Mouse (Mus musculus) liver, adult 2 months (tissue): ENCODE measurements around the gene Unk. TPM values are rescaled to one million over a fixed set of nuclear protein-coding genes. Genes with fewer than 3 reads are reported as not detected.
A peak's percentile ranks its signal among the peaks of the same experiment; 100 is the strongest.

Source experiments
- DNase-seq: peaks from one replicate; pipeline ENCODE4 v3.0.0-alpha.2; 2011; ENCODE audit warnings: low read depth, low spot score; ENCODE audit errors: extremely low read depth
- H3K27ac ChIP-seq: fragments of 200-500 bp; replicated peaks from 2 replicates; pipeline ENCODE4 v1.5.1; 2012; ENCODE audit warnings: low read depth, mild to moderate bottlenecking, control low read depth, inconsistent platforms, low read length; ENCODE audit not compliant: insufficient read depth
- H3K27me3 ChIP-seq: fragments of 200-500 bp; 2 replicates; pipeline ENCODE4 v1.6.1; 2012; ENCODE audit warnings: mild to moderate bottlenecking, moderate library complexity, low read length, inconsistent platforms; ENCODE audit not compliant: control insufficient read depth, insufficient read depth
- H3K36me3 ChIP-seq: fragments of 200-500 bp; 2 replicates; pipeline ENCODE4 v1.6.1; 2012; ENCODE audit warnings: low read length, inconsistent platforms; ENCODE audit not compliant: control insufficient read depth, insufficient read depth
- H3K4me1 ChIP-seq: fragments of 200-500 bp; 2 replicates; pipeline ENCODE4 v1.6.1; 2011; ENCODE audit warnings: low read length; ENCODE audit not compliant: control insufficient read depth, insufficient read depth
- H3K4me3 ChIP-seq: fragments of 200-500 bp; 2 replicates; pipeline ENCODE4 v1.5.1; 2011; ENCODE audit warnings: low read depth, mild to moderate bottlenecking, control low read depth, low read length, moderate library complexity; ENCODE audit not compliant: insufficient read depth
- H3K79me2 ChIP-seq: fragments of 200-500 bp; 2 replicates; pipeline ENCODE4 v1.6.1; 2012; ENCODE audit warnings: inconsistent platforms, mild to moderate bottlenecking, low read length, moderate library complexity; ENCODE audit not compliant: control insufficient read depth, insufficient read depth
- H3K9ac ChIP-seq: fragments of 200-500 bp; 2 replicates; pipeline ENCODE4 v1.6.1; 2012; ENCODE audit warnings: low read depth, mild to moderate bottlenecking, control low read depth, inconsistent platforms, low read length
- CTCF ChIP-seq: fragments of 200-500 bp; IDR thresholded peaks from 2 replicates; pipeline ENCODE4 v1.5.1; 2011; ENCODE audit warnings: low read depth, low read length, control low read depth
- POLR2A ChIP-seq: fragments of 200-500 bp; IDR thresholded peaks from 2 replicates; pipeline ENCODE4 v1.6.1; 2011; ENCODE audit warnings: low read length, control low read depth; ENCODE audit not compliant: insufficient read depth; ENCODE audit errors: extremely low read depth
- WGBS: fragments of 180-500 bp; shearing (Covaris S2); methylation state at CpG from one replicate; pipeline ENCODE4 v1.1.7; 2018; 5-methylcytosine and 5-hydroxymethylcytosine counted together
- polyA plus RNA-seq: library from polyadenylated mRNA; depleted of rRNA; stranded (reverse); fragments of >200 nt; gene quantifications from 2 replicates; pipeline ENCODE4 v1.2.3, GENCODE M21; 2012
- total RNA-seq: library from RNA; depleted of rRNA; stranded (reverse); fragments of >200 nt; gene quantifications from 2 replicates; pipeline ENCODE4 v1.2.3, GENCODE M21; 2014

Unk gene
- total and polyA plus RNA-seq, 2 experiments = 4.3 to 13.8 TPM

DNA sequence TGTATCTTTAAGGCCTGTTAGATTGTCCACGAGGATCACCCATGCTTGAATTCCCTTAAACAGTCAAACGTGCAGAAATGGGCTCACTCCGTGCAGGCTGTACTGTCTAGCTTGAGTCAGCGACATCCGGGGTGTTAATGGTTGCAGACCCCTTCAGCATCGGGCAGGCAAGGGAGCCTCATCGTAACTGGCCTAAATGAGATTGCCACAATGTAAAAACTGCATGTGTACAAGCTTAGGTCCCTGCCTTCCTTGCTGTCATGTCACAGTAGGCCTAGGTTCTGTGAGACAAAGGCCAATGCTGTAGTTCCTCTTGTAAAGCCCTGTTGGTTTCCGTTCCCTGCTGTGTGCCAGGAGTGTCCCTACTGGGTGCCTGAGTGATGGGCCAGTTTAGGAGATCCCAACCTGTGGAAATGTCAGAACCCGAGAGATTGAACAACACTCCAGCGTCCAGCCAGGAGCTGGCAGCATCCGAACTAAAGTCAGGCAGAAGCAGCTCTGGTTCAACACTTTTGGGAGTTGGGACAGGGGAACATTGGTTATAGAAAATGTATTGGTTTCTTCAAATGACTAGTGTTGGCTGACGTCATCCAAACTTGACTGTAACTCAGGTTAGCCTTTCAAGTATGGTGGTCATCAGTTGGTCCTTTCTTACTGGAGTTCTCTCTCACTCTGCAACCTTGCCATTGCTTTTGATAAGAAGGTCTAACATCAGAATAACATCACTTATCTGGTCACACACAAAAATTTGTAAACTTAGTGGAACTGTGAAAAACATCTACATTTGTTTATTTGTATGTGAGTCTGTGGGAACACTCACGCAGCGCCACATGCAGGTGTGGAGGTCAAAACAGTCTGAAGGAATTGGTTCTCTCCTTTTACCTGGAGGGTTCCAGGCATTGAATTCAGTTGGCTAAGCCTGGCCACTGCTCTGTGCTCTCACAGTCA lies 1.1 kb downstream of the Unk start:
- H3K4me3 ChIP-seq = peak overlapping the region; percentile 77
- TF ChIP-seq CTCF (no peak), POLR2A (no peak)
- DNase-seq = peak; percentile 58
- H3K9ac ChIP-seq = peak overlapping the region; percentile 94
- H3K79me2 ChIP-seq = peaks cover 14% of the 10 kb centered on the region; the same call in 1 of the 2 replicates
- WGBS = 19% methylated on average over 14 of the region's 14 CpGs
- no peaks in the 10 kb centered on the region for H3K27me3 ChIP-seq
- H3K27ac ChIP-seq = peak overlapping the region; percentile 98
- H3K36me3 ChIP-seq = no peaks in the 10 kb centered on the region
- peaks cover 10% of the 10 kb centered on the region for H3K4me1 ChIP-seq

DNA sequence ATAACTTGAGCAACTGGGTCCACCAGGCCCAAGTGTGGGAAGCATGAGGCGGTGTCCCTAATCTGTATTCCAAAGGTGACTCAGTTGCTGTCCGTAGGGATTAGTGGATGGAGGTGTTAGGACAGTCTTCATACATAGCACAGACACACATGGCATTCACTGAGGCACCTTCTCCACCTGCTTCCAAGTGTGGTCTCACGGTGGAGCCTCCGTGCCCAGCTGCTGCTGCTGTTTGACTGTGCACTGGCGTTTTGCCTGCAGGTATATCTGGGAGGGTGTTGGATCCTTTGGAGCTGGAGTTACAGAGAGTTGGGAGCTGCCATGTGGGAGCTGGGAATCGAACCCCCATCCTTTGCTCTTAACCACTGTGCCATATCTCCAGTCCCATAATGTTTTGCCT lies 4.5 kb downstream of the Unk start:
- H3K9ac ChIP-seq = no peak overlapping the region
- TF ChIP-seq POLR2A (no peak), CTCF (no peak)
- H3K36me3 ChIP-seq = peaks cover 2% of the 10 kb centered on the region; the same call in 1 of the 2 replicates
- no peaks in the 10 kb centered on the region for H3K27me3 ChIP-seq
- DNase-seq = no peak
- peaks cover 14% of the 10 kb centered on the region; the same call in 1 of the 2 replicates for H3K79me2 ChIP-seq
- no peak overlapping the region for H3K27ac ChIP-seq
- peaks cover 3% of the 10 kb centered on the region; the same call in 1 of the 2 replicates for H3K4me1 ChIP-seq
- H3K4me3 ChIP-seq = no peak overlapping the region
- 95% methylated on average over 6 of the region's 6 CpGs for WGBS

DNA sequence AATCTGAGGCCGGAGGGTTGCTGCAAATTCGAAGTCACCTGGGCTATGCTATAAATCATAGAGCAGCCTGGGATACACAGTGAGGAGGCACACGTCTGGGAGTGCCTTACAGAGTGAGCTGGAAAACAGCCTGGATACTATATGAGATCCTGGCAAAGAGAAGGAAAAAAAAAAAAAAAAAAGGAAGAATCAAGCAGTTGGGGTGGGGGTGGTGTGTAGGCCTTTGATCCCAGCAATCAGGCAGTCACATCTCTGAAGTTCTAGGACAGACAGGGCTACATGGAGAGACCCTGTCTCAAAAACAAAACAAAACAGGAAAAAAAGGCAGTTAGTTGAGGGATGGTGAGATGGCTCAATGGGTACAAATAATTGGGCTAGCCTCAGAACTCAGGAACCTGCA lies 6.5 kb downstream of the Unk start:
- Histone ChIP-seq H3K27ac (no peak overlapping the region), H3K9ac (no peak overlapping the region), H3K27me3 (no peaks in the 10 kb centered on the region), H3K4me3 (no peak overlapping the region), H3K4me1 (no peaks in the 10 kb centered on the region), H3K79me2 (peaks cover 14% of the 10 kb centered on the region; the same call in 1 of the 2 replicates), H3K36me3 (peaks cover 2% of the 10 kb centered on the region; the same call in 1 of the 2 replicates)
- TF ChIP-seq CTCF (no peak), POLR2A (no peak)
- DNase-seq = no peak
- 93% methylated on average over 3 of the region's 3 CpGs for WGBS

DNA sequence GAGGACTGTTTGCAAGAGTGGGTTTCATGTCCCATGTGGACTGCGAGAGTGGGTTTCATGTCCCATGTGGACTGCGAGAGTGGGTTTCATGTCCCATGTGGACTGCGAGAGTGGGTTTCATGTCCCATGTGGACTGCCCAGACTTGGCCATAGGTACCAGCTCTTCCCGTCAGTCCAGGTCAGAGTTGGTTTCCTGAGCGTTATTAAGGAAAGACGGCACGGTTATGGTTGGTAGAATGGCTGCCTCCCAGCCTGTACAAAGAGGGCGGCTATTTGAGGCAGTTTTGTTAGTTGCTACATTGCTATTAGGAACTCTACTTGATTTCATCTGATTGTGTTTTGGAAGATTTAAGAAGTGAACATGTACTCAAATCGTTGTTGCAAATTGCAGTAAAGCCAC lies 7.7 kb downstream of the Unk start:
- no peak for TF ChIP-seq CTCF
- TF ChIP-seq POLR2A = no peak
- no peak overlapping the region for H3K27ac ChIP-seq
- H3K27me3 ChIP-seq = no peaks in the 10 kb centered on the region
- H3K4me3 ChIP-seq = no peak overlapping the region
- WGBS = 88% methylated on average over 9 of the region's 9 CpGs
- H3K9ac ChIP-seq = no peak overlapping the region
- peaks cover 14% of the 10 kb centered on the region; the same call in 1 of the 2 replicates for H3K79me2 ChIP-seq
- no peak for DNase-seq
- H3K4me1 ChIP-seq = no peaks in the 10 kb centered on the region
- H3K36me3 ChIP-seq = peaks cover 4% of the 10 kb centered on the region; the same call in 1 of the 2 replicates

DNA sequence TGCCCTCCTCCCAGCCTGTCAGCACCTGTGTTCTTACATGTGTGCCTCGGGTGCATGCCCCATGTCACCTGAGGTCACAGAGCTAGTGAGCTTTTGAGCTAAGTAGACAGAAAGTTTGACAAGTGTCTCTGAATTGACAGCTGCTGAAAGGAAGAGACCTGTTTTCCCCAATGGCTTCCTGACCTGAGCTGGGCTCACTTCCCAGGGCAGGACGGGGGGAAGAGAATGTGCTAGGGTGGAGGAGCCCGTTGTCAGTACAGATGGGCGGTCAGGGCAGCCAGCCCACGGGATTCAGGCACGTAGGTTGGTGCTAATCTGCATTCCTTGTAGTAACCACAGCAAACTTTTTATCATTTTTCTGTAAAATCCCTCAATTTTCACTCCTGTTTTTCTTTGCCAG lies 10.5 kb downstream of the Unk start:
- TF ChIP-seq CTCF (no peak), POLR2A (no peak)
- Histone ChIP-seq H3K27ac (no peak overlapping the region), H3K79me2 (0 out of 2 replicates have a peak, but pooled peaks cover 4% of the 10 kb centered on the region), H3K36me3 (peaks cover 4% of the 10 kb centered on the region; the same call in 1 of the 2 replicates), H3K4me3 (no peak overlapping the region), H3K27me3 (no peaks in the 10 kb centered on the region), H3K9ac (no peak overlapping the region), H3K4me1 (no peaks in the 10 kb centered on the region)
- 76% methylated on average over 6 of the region's 6 CpGs for WGBS
- no peak for DNase-seq
